In genomic region chr19:60160611-60161274, GRCm38 (mm10) we compare ENCODE assay signal across 8 mouse cellular contexts.
A peak's percentile ranks its signal among the peaks of the same experiment; 100 is the strongest.
DNase-seq lines count a peak whose midpoint lies in the region; ATAC-seq and TF ChIP-seq lines count a peak whose summit lies in the region.

No protein-coding gene starts in this region.

- H3K36me3 ChIP-seq in kidney, embryonic 15.5 days, result no peaks in the 10 kb centered on the region
- H3K36me3 ChIP-seq in lung, embryonic 15.5 days, result no peaks in the 10 kb centered on the region
- H3K36me3 ChIP-seq in spleen, adult 2 months (ENCODE audit: control insufficient read depth, insufficient read depth, low read length), result no peaks in the 10 kb centered on the region

- peak overlapping the region; percentile 47 for H3K4me2 ChIP-seq in kidney, embryonic 15.5 days
- peak overlapping the region; percentile 22; the same call in 1 of the 2 replicates for H3K4me2 ChIP-seq in lung, embryonic 15.5 days

- DNase-seq in urinary bladder, postnatal 25 days (ENCODE audit: low spot score), result peak; percentile 30
- DNase-seq in urinary bladder, adult 2 months (ENCODE audit: low spot score), result no peak
- DNase-seq in brain, adult 2 months (ENCODE audit: low read depth, low spot score), result peak; percentile 60
- DNase-seq in gastrocnemius, postnatal 14 days, result peak; percentile 48
- DNase-seq in spleen, adult 2 months (ENCODE audit: low read depth in 1 of 2, low spot score in 2 of 2), result peak; percentile 72 to 88
- DNase-seq in right cerebral cortex, adult 18-20 months, result no peak

- no peak for TF ChIP-seq POLR2A in spleen, adult 2 months (IDR thresholded peaks at IDR 0.05; ENCODE audit: low read depth, low read length)

- H3K4me3 ChIP-seq in kidney, embryonic 15.5 days (replicated peaks), result no peak overlapping the region; the same call in 1 of the 2 replicates
- H3K4me3 ChIP-seq in lung, embryonic 15.5 days, result no peak overlapping the region
- H3K4me3 ChIP-seq in spleen, adult 2 months (ENCODE audit: extremely low read depth, insufficient read depth, insufficient read length), result no peak overlapping the region

- no peak overlapping the region for H3K27ac ChIP-seq in kidney, embryonic 15.5 days
- no peak overlapping the region for H3K27ac ChIP-seq in lung, embryonic 15.5 days
- H3K27ac ChIP-seq in spleen, adult 2 months (ENCODE audit: insufficient read depth, low read length), result no peak overlapping the region

- H3K9ac ChIP-seq in kidney, embryonic 15.5 days, result no peak overlapping the region
- no peak overlapping the region for H3K9ac ChIP-seq in lung, embryonic 15.5 days

- 12% methylated on average over 20 of the region's 20 CpGs for WGBS in kidney, embryonic 15.5 days
- WGBS in lung, embryonic 15.5 days, result 12% methylated on average over 20 of the region's 20 CpGs
- 22% methylated on average over 20 of the region's 20 CpGs for WGBS in spleen, adult 2 months

- TF ChIP-seq CTCF in spleen, adult 2 months (IDR thresholded peaks at IDR 0.05; ENCODE audit: extremely low read depth, insufficient read depth, insufficient read length, insufficient replicate concordance), result peak; percentile 90; the same call in 1 of the 2 replicates

- ATAC-seq in kidney, embryonic 15.5 days (replicated peaks; ENCODE audit: low FRiP score), result no peak
- no peak for ATAC-seq in lung, embryonic 15.5 days (ENCODE audit: borderline replicate concordance, extremely low read depth, low FRiP score, low TSS enrichment)

- 0 out of 2 replicates have a peak, but pooled peaks cover 3% of the 10 kb centered on the region for H3K27me3 ChIP-seq in kidney, embryonic 15.5 days
- H3K27me3 ChIP-seq in lung, embryonic 15.5 days, result no peaks in the 10 kb centered on the region
- no peaks in the 10 kb centered on the region for H3K27me3 ChIP-seq in spleen, adult 2 months (ENCODE audit: control insufficient read depth, insufficient read depth, low read length)

- no peaks in the 10 kb centered on the region for H3K9me3 ChIP-seq in kidney, embryonic 15.5 days (replicated peaks)
- H3K9me3 ChIP-seq in lung, embryonic 15.5 days, result no peaks in the 10 kb centered on the region

- H3K4me1 ChIP-seq in kidney, embryonic 15.5 days, result peaks cover 18% of the 10 kb centered on the region
- no peaks in the 10 kb centered on the region for H3K4me1 ChIP-seq in lung, embryonic 15.5 days
- peaks cover 7% of the 10 kb centered on the region for H3K4me1 ChIP-seq in spleen, adult 2 months (ENCODE audit: control insufficient read depth, insufficient read depth, insufficient read length)

- intact Hi-C loops in gastrocnemius, postnatal 14 days (cut with DNase I; ENCODE audit: low total_unique reads), result no loop called here

Comparison
In these comparisons a context has a peak if more than half of its experiments do, and no peak if none do; other contexts are left out.
1. DNase-seq: peak in urinary bladder, postnatal 25 days (single experiment), brain, adult 2 months (single experiment), gastrocnemius, postnatal 14 days (single experiment) and spleen, adult 2 months (2 of 2); none in urinary bladder, adult 2 months (single experiment) and right cerebral cortex, adult 18-20 months (single experiment).